Mouse (Mus musculus): ENCODE measurements around the gene Kcnq4. TPM values are rescaled to one million over a fixed set of nuclear protein-coding genes. Genes with fewer than 3 reads are reported as not detected.

Kcnq4 gene
- polyA plus RNA-seq (2016; fragmentation: Nextera tagmentation; extraction: Ambion mirVana), result 0.89 and 0.95 TPM in 2 replicates

DNA sequence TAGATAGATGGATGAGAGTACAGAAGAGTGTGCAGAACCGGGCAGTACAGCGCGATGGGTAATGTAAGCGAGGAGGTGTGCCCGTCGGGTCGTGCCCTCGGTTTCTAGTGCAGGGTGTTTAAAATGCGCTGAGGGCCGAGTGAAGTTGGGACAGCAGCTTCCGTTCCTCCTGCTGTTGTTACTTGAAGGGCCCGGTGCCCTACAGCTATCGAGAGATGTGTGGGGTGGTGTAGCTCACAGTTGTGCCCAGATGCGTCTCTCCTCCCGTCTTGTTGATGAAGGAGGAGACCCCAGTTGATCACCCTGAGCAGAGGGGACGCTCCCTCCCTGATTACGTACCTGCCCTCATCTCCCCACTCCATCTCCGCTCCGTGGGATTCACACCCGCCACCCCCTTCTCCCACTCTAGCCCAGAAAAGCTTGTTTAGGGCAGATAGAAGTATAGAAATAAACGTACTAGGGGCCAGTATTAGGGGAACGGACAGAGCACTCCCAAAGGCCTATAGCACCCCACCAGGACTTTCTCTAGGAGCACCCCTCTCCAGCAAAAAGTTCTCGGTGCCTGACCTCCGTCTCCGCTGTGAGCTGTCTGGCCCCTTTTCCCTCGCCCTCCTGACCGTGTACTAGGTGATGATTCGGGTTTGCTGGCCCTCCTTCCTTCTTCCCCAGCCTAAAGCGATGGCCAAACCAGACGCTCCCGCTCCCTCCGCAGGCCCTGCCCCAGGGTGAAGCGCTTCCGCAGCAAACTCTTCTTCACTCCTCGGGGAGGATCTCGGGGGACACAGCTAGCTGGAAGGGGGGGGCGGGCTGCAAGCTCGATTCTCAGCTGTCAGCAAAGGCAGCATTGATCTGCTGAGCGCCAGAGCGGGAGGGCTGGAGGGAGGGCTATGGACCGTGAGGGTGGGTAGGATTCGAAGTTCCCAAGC is at the start of gene Kcnq4:
Kcnq4 (minus strand) TSS at position 672 of the 926 bp plus-strand sequence.
- 2% methylated on average over 42 of the region's 42 CpGs for WGBS
- H3K27me3 ChIP-seq (replicated peaks), result peaks cover 90% of the 10 kb centered on the region

DNA sequence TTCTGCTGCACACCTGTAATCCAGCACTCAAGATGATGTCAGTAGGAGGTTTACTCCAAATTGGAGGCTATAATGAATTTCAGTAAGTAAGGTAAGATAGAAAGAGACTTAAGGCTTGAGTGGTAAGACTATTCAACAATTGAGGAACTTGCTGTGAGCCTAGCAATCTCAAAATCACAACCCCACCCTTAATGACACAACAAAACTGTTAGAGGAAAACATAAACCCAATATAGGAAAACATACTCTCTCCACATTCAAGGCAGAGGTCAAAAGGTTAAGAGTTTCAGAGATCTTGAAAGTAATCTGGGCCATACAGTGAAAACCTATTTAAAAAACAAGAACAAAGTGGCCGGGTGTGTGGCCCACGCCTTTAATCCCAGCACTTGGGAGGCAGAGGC is 48.3 kb upstream of the Kcnq4 start:
- 85% methylated on average over 2 of the region's 2 CpGs for WGBS

More for the DNA sequence above, at the start of gene Kcnq4:
- H3K27ac ChIP-seq (ENCODE audit: poor library complexity, severe bottlenecking), result no peak within 1 kb of the TSS
- H3K36me3 ChIP-seq, result no peaks in the 10 kb centered on the region
- peak within 1 kb of the TSS; percentile 63 for H3K4me3 ChIP-seq
- peak within 1 kb of the TSS; percentile 99 for H3K4me2 ChIP-seq
- no peaks in the 10 kb centered on the region for H3K9me3 ChIP-seq (replicated peaks)
- ATAC-seq (ENCODE audit: insufficient number of reproducible peaks, low FRiP score), result no peak
- H3K4me1 ChIP-seq (replicated peaks), result peaks cover 14% of the 10 kb centered on the region
- H3K9ac ChIP-seq, result peak within 1 kb of the TSS; percentile 67; the same call in 1 of the 2 replicates

DNA sequence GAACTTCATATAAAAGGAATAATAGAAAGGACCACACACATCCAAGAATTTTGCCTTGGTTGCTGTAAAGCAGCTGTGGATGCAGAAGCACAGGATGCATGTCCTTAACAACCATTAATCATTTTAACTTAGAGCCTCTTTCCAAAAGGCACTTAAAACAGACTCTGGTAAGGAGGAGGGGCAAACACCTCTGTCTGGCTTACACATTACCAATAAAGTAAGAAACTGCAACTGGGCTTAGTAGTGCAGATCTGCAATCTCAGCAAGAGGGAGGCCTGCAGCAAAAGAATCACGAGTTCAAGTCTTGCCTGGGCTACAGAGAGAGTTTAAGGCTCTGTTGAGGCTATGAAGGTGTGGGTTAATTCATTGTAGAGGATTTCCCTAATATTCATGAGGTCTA is 47.2 kb upstream of the Kcnq4 start:
- peaks cover 32% of the 10 kb centered on the region for H3K4me1 ChIP-seq (replicated peaks)
- H3K36me3 ChIP-seq, result peaks cover 6% of the 10 kb centered on the region; the same call in 1 of the 2 replicates
- WGBS, result 81% methylated on average over 1 of the region's 1 CpGs
- H3K4me2 ChIP-seq, result no peak overlapping the region
- no peaks in the 10 kb centered on the region for H3K27me3 ChIP-seq (replicated peaks)
- no peaks in the 10 kb centered on the region for H3K9me3 ChIP-seq (replicated peaks)
- H3K4me3 ChIP-seq, result no peak overlapping the region
- no peak overlapping the region for H3K27ac ChIP-seq (ENCODE audit: poor library complexity, severe bottlenecking)
- no peak for ATAC-seq (ENCODE audit: insufficient number of reproducible peaks, low FRiP score)
- no peak overlapping the region for H3K9ac ChIP-seq

More for the DNA sequence above, 48.3 kb upstream of the Kcnq4 start:
- Histone ChIP-seq H3K36me3 (peaks cover 4% of the 10 kb centered on the region; the same call in 1 of the 2 replicates), H3K27ac (ENCODE audit: poor library complexity, severe bottlenecking) (no peak overlapping the region), H3K4me1 (replicated peaks) (peaks cover 33% of the 10 kb centered on the region), H3K9ac (no peak overlapping the region), H3K4me2 (no peak overlapping the region), H3K9me3 (replicated peaks) (no peaks in the 10 kb centered on the region), H3K4me3 (no peak overlapping the region), H3K27me3 (replicated peaks) (no peaks in the 10 kb centered on the region)
- no peak for ATAC-seq (ENCODE audit: insufficient number of reproducible peaks, low FRiP score)

DNA sequence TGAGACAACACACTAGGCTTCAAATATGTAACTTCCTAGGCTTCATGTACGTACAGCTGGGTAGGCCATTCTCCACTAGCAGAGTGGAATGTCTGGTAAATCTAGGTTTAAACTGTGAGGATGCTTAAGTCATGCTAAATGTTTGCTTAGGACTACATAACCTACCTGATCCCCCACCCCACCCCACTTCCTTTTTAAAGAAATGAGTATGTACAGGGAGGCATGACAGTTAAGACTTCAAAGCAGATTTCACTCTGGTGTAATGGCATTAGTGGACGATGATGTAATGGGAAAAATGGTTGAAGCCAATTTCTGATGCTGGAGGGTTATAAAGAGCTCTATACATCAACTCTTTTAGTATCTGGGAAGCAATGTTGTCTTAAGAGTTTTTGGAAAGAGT is 44.5 kb upstream of the Kcnq4 start:
- no peak overlapping the region for H3K9ac ChIP-seq
- H3K27ac ChIP-seq (ENCODE audit: poor library complexity, severe bottlenecking), result peak overlapping the region; percentile 51
- no peaks in the 10 kb centered on the region for H3K27me3 ChIP-seq (replicated peaks)
- H3K4me2 ChIP-seq, result no peak overlapping the region
- no peaks in the 10 kb centered on the region for H3K9me3 ChIP-seq (replicated peaks)
- no peak overlapping the region for H3K4me3 ChIP-seq
- peaks cover 24% of the 10 kb centered on the region for H3K4me1 ChIP-seq (replicated peaks)
- WGBS, result 72% methylated on average over 2 of the region's 2 CpGs
- H3K36me3 ChIP-seq, result peaks cover 25% of the 10 kb centered on the region
- ATAC-seq (ENCODE audit: insufficient number of reproducible peaks, low FRiP score), result peak; percentile 45; the same call in 1 of the 2 replicates

DNA sequence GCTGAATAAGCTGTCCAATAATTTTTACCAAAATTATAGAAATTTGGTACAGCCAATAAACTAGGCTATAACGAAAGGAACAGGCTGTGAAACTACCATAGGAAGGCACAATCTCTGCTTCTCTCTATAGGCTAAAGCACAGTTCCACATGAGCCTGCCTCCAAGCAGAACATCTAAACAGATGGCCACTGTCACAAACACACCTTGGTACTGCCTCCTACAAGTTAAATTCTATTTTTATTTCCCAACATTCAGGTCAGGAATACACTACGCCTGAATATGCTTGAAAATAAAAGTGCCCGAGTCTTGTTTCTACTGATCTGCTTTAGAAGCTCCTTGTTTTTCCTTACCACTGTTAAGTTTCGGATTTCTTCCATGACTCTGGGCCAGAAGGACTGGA is 41.6 kb upstream of the Kcnq4 start:
- H3K27me3 ChIP-seq (replicated peaks), result no peaks in the 10 kb centered on the region
- ATAC-seq (ENCODE audit: insufficient number of reproducible peaks, low FRiP score), result no peak
- H3K36me3 ChIP-seq, result peaks cover 50% of the 10 kb centered on the region
- H3K4me1 ChIP-seq (replicated peaks), result peaks cover 14% of the 10 kb centered on the region
- 88% methylated on average over 4 of the region's 4 CpGs for whole genome bisulfite sequencing
- H3K9me3 ChIP-seq (replicated peaks), result no peaks in the 10 kb centered on the region
- no peak overlapping the region for H3K4me3 ChIP-seq
- no peak overlapping the region for H3K4me2 ChIP-seq
- no peak overlapping the region for H3K9ac ChIP-seq
- no peak overlapping the region for H3K27ac ChIP-seq (ENCODE audit: poor library complexity, severe bottlenecking)

DNA sequence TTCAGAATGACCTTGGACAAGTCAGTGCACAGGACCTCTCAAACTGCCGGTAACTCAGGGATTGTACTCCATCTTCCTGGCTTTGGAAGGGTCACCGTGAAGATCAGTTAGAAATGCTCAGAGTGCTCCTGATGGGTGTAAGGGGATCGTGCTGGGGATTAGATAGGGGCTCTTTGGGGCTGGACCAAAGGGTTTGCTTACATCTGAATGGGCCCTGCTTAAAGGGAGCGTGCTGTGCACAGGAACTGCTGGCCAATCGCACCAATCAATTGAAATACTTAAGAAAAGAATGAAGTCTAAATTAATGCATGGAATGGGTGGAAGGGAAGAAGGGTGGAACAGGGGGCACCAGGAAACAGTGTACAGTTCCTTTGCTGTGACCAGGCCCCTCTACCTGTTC is 7.4 kb upstream of the Kcnq4 start:
- H3K9me3 ChIP-seq (replicated peaks), result no peaks in the 10 kb centered on the region
- no peak overlapping the region for H3K4me3 ChIP-seq
- H3K4me1 ChIP-seq (replicated peaks), result no peaks in the 10 kb centered on the region
- no peak for ATAC-seq (ENCODE audit: insufficient number of reproducible peaks, low FRiP score)
- H3K9ac ChIP-seq, result no peak overlapping the region
- no peak overlapping the region for H3K4me2 ChIP-seq
- H3K36me3 ChIP-seq, result peaks cover 40% of the 10 kb centered on the region
- no peak overlapping the region for H3K27ac ChIP-seq (ENCODE audit: poor library complexity, severe bottlenecking)
- 65% methylated on average over 5 of the region's 5 CpGs for WGBS
- H3K27me3 ChIP-seq (replicated peaks), result peaks cover 19% of the 10 kb centered on the region

DNA sequence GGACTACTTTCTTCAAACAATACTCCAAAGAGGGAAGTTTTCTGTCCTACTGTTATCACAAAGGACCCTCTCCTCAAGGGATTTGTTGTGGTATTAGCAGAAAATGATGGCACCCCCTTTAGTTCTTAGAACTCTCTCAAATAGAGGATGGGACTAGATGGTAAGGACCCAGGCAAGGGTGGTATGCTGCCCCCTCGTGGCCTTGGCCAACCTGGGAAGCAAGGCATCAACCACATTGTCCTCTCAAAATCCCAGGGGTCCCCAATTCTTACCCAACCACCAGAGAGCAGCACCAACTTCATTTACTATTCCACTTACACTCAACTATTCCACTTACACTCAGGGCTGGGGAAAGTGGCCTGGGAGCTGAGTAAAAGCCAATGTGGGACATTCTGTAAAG is 6.9 kb upstream of the Kcnq4 start:
- Histone ChIP-seq H3K27me3 (replicated peaks) (peaks cover 23% of the 10 kb centered on the region), H3K4me3 (no peak overlapping the region), H3K4me1 (replicated peaks) (no peaks in the 10 kb centered on the region), H3K36me3 (peaks cover 35% of the 10 kb centered on the region), H3K27ac (ENCODE audit: poor library complexity, severe bottlenecking) (no peak overlapping the region), H3K9me3 (replicated peaks) (no peaks in the 10 kb centered on the region), H3K9ac (no peak overlapping the region), H3K4me2 (no peak overlapping the region)
- ATAC-seq (ENCODE audit: insufficient number of reproducible peaks, low FRiP score), result no peak
- 0% methylated on average over 1 of the region's 1 CpGs for WGBS

DNA sequence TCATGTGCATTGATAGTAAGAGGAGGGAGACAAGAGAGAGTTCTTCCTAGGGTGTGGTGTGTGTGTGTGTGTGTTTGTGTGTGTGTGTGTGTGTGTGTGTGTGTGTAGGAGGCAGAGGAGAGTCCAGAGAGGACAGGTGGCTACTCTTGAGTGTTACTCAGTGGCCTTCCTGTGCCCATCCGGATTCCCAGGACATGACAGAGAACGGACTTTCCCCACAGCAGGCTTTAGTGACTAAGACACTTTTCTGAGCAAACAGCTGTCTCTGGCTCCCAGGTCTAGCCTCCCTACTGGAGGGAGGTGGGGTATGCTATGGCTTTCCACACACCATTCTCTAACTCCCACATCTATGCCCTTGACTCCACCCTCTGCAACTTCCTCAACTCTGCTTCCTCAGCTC is 1.2 kb upstream of the Kcnq4 start:
- H3K4me3 ChIP-seq, result no peak overlapping the region
- ATAC-seq (ENCODE audit: insufficient number of reproducible peaks, low FRiP score), result no peak
- no peak overlapping the region for H3K9ac ChIP-seq
- no peaks in the 10 kb centered on the region for H3K9me3 ChIP-seq (replicated peaks)
- peaks cover 80% of the 10 kb centered on the region for H3K27me3 ChIP-seq (replicated peaks)
- H3K4me2 ChIP-seq, result no peak overlapping the region
- H3K36me3 ChIP-seq, result no peaks in the 10 kb centered on the region
- H3K4me1 ChIP-seq (replicated peaks), result peaks cover 14% of the 10 kb centered on the region
- WGBS, result 18% methylated on average over 2 of the region's 2 CpGs
- no peak overlapping the region for H3K27ac ChIP-seq (ENCODE audit: poor library complexity, severe bottlenecking)

- peak overlapping the region; percentile 67 for H3K9ac ChIP-seq
- H3K27ac ChIP-seq (ENCODE audit: poor library complexity, severe bottlenecking), result no peak overlapping the region
- peak overlapping the region; percentile 63 for H3K4me3 ChIP-seq
- peak overlapping the region; percentile 99 for H3K4me2 ChIP-seq
- peaks cover 95% of the 10 kb centered on the region for H3K27me3 ChIP-seq (replicated peaks)
- WGBS, result under 1% methylated on average over 66 of the region's 75 CpGs
- ATAC-seq (ENCODE audit: insufficient number of reproducible peaks, low FRiP score), result peak; percentile 40; the same call in 1 of the 2 replicates
- H3K36me3 ChIP-seq, result no peaks in the 10 kb centered on the region
- no peaks in the 10 kb centered on the region for H3K9me3 ChIP-seq (replicated peaks)
- peaks cover 14% of the 10 kb centered on the region for H3K4me1 ChIP-seq (replicated peaks)
Observed at GRCm38 (mm10) chr4:120747243-120747792, 1.1 kb downstream of the Kcnq4 start.

GRCm38 (mm10) chr4:120746552-120747150 is 1.8 kb downstream of the Kcnq4 start:
- Histone ChIP-seq H3K4me1 (replicated peaks) (peaks cover 14% of the 10 kb centered on the region), H3K27me3 (replicated peaks) (peaks cover 95% of the 10 kb centered on the region), H3K4me3 (peak overlapping the region; percentile 63), H3K27ac (ENCODE audit: poor library complexity, severe bottlenecking) (no peak overlapping the region), H3K9me3 (replicated peaks) (no peaks in the 10 kb centered on the region), H3K4me2 (peak overlapping the region; percentile 99), H3K9ac (peak overlapping the region; percentile 67), H3K36me3 (no peaks in the 10 kb centered on the region)
- 0 out of 2 replicates have a peak, but pooled peaks have one; percentile 30 for ATAC-seq (ENCODE audit: insufficient number of reproducible peaks, low FRiP score)
- 4% methylated on average over 30 of the region's 53 CpGs for WGBS

Measured in heart, embryonic 12.5 days (tissue).